Mouse (Mus musculus): ENCODE measurements at regions not wholly inside any gene's neighbourhood (a gene's known extent, or its start where the extent isn't known, plus 50 kb on each side); places are given as distances from the start of the nearest gene placed in this dataset.

DNA sequence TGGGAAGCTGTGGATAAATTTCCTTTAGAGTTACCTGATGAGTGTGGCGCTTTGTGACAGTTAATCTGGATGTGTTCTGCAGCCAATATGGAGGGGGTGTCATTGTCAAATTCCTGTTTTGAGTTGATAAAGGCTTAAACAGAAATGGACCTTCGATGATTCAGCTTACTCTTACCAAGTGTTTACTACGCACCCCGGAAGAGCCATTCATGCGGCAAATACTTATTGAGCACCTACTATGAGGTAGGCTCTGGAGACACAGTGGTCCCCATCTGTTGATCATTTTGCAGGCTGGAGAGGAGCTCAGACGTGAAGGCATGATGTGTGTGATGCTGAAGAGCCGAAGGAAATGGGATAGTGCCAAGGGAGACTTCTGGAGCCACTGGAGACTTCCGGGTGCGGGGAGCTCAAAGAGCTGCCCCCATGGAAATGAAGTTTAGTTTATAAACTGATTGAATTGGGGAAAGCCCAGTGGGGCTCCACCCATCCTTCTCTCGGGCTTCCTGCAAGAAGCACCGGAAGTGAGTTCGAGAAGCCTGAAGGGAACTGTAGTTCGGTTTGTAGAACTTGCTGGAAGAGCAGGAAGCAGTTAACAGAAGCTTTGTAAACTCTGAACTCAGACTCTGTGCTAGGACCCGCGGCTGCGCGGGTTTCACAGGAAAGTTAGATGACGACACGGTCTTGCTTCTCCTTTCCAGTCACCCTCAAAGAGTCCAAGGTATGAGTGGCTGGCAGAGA, 187.7 kb downstream of the Katnal1 start:
- no peak for DNase-seq

DNA sequence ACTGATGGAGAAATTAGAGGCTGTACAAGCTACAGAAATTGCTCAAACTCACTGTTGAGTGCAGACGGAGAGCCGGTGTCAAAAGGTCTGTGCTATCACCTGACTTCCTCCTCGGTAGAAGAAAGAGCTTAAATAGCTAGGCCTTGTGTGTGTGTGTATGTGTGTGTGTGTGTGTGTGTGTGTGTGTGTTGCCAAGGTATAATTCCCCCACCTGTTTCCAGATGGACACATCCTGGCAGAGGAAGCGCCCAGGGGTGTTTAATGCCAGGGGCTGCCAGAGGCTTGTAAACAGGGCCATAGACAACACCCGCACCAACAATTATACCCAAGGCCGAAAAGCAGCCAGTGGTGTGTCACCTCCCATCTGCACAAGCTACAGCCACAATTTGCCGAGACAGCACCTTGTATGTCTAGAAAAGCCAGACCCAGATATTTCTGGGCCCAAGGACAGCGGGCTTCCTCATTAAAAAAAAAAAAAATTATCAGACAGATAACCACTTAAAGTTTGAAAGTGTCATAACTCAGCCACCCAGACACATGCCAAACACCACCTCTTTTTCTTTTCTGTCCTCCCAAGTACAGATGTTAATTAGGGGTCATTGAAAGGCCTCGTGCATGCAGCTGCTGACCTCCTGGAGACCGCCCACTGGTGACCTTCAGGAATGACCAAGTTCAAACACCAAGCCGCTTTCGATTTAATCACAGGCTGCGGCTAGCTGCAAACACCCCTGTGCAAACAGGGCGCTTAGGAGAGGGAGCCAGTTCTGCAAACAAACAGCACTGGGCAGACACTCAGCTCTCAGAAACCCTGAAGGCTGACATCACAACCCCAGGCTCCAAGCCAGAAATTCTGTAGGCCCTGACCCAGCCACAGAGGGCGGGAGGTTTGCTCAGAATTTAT, 188.0 kb upstream of the Ubl3 start:
- peak; percentile 54 to 58 for DNase-seq

DNA sequence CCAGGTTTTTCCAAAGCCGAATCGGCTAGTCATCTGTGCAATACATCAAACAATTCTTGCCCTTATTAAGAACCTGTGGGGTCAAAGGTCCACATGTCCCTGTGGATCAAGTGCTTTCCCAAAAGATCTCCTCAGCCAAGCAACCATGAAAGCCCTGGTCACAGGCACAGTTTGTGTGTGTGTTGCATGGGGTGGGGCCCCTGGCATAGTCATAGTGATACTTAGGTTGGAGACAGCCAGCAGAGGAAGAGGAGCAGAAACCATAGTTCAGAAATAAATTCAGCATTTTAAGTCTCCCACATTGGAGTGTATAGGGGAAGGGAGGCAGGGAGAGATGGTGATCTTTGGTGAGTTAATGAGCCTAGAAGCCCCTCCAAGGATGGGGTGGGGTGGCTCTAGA, 187.1 kb upstream of the Ubl3 start:
- no peak for DNase-seq

DNA sequence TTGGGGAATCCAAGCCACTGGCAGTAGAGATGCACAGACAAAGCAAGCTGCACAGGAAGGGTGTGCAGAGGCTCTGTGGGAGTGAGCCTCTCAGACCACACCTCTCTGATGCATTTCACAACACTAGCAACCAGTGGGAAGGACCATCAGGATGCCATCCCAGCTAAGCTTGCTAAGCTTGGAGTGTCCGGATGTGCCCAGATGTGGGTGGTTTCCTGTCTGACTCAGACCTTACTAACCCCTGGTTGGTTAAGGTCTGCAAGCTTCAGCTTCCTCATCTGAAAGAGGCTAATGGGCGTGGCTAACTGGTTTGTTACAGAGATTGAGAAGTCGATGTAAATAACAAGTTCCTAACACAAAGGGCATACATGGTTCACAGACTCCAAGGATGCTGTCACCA, 186.6 kb upstream of the Ubl3 start:
- no peak for DNase-seq

DNA sequence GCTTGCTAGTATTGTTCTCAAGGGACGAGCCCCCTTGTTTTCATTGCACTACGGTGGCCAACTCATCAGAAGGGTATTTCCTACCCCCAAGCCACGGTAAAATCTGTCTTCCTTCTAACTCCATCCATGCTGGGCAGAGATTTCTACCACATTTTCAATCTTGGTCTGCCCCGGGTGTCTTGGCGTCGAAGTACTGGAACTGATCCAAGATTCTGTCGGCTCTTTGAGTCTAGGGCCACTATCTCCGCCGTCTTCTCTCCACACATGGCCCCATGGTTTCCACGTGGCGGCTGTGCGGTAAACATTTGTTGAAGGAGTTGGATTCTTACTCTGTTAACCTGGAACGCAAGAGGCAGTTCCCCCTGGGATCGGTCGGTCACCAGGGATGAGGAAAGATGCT, 177.0 kb upstream of the Ubl3 start:
- DNase-seq = peak; percentile 70 to 76

DNA sequence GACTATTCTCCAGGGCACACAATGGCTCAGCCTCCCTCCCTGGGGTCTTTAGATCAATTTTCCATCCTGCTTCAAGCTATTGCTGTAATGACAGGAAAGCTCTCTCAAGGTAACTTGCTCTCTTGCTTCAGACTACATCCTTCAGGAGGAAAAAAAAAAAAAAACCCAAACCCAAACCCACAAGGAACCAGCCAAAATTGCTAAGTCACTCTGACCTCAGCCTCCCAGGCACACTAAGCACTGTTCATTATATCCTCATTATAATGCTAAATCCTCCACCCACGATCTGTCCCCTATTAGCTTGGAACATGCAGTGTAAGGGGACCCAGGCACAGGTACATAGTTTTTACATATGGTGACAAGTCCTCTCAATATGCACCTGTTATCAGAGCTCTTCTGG, 175.9 kb upstream of the Ubl3 start:
- DNase-seq = no peak

DNA sequence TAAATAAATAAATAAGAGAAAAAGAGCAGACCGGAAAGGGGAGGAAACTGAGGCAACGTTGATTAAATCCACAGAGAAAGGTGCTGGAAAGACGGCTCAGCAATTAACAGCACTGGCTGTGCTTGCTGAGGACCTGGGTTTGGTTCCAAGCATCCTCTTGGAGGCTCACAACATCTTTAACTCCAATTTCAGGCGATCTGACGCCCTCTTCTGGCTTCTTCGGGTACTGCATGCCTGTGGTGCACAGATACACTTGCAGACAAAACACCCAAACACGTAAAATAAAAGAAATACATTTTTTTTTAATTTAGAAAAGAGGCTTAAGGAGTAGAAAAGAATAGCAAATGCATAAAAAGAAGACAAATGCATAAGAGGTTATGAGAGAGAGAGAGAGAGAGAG, 173.9 kb upstream of the Ubl3 start:
- DNase-seq = no peak

DNA sequence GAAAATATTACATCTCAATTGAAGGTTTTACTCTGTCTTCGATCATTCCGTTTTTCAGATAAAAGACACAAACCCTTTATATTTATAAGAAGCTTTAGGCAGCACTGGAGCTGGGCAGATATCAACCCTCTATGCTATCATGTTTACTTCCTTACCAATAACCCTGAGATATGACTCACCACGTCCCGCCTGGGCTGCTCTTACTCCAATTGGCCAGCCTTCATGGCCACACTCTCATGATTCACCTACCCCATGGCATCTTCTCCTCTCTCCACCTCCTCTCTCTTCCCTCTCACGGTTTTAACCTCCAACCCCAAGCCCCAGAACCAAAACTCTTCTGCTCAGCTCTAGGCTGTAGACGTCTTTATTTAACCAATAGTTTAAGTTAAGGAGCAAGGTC, 171.9 kb upstream of the Ubl3 start:
- no peak for DNase-seq

DNA sequence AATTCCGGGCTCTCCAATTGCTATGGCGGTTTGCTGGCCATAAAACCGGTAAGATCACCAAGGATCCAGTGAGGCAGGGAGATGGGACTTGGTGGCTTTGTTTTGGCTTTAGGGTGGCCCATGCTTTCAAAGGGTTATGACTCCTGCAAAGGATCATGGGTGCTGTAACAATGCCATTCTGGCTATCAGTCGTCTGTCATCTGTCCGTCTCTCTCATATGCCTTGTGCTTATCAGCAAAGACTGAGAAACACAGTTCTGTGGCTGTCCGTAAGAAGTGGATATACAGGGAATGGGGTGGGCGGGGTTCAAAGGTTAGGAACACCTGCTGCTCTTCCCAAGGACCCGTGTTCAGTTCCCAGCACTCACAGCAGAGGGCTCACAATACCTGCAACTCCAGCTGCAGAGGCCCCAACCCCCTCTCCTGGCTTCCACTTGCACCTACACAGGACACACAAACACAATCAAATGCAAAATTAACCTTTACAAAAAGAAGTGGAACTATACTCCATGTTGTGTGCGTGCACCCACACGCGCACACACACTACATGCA, 171.2 kb upstream of the Ubl3 start:
- no peak for DNase-seq

DNA sequence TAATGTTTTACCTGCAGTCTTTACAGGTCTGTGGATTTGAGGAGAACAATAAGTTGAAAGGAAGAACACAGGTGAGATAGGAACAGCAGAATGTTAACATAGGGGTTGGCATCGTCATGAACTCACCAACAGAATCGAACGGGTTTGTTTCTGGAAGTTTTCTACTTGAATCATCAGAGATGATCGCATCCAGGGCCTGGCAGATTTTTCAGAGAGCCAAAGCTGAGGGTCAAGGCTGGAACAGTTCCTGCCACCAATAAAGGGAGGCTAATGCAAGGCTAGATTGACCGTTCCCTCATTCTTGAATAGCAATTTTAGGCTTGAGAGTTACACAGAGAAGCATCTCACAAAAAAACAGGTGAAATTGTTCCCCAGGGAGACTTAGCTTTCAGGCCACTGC, 168.0 kb upstream of the Ubl3 start:
- no peak for DNase-seq

DNA sequence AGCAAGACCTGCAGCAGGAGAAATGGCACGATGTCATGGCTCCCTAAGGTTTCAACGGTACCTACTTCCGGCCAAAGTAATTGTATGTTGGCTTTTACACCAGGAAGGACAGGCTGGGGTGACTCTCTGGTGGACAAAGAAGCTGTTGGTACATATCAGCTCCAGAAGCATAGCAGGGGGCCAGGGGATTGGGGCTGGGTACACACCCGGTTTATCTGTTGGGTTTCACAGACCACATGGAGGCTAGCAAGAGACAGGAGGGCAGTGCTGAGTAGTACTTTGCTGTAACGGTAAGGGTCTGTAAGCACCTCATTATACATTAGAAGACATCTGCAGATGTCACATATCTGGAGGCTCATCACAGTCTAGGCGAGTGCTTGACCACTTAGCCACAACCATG, 164.0 kb upstream of the Ubl3 start:
- DNase-seq = no peak

DNA sequence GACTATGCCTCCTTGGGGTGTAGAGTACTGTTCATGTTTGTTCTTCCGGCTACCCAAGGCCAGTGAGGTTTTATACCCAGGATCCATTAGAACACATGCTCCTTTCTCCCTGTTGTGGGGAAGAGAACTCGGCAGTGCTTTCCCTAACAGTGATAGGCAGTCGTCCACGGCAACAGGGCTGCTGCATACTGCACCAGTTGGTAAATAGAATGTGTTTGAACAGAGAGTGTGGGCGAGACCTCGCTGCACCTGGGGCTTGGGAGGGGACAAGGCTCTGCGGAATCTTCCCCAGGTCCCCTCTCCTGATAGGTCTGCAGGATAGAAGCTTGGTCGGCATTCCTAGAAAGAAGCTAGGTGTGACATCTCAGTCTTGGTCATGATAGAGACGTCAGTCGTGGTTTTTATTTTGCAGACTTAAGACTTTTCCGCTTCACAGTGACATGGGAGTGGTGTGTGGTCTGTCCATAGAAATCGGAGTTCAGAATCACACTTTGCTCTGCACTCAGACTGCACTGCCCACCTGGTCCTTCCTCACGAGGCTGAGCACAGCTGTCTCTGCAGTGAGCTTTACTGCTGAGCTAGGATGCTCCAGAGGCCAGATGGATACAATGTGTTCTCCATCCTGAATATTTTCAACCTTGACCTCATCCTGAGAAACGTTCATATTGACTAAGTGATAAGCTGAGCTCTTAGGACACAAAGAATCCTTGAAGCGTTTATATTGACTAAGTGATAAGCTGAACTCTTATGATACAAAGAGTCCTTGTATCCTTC, 162.8 kb upstream of the Ubl3 start:
- no peak for DNase-seq

DNA sequence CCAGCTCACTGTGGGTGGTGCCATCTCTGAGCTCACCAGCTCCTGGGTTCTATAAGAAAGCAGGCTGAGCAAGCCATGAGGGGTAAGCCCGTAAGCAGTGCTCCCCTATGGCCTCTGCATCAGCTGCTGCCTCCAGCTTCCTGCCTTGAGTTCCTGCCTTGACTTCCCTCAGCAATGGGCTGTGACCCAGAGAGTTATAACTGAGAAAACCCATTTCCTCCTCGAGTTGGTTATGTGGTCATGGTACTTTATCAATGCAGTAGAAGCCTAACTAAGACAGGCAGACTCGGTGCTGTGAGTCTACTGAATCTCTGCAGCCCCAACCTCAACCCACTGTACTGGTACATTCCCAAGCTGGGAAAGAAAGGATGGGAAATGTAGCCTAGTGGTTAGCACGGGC, 162.2 kb upstream of the Ubl3 start:
- DNase-seq = no peak

DNA sequence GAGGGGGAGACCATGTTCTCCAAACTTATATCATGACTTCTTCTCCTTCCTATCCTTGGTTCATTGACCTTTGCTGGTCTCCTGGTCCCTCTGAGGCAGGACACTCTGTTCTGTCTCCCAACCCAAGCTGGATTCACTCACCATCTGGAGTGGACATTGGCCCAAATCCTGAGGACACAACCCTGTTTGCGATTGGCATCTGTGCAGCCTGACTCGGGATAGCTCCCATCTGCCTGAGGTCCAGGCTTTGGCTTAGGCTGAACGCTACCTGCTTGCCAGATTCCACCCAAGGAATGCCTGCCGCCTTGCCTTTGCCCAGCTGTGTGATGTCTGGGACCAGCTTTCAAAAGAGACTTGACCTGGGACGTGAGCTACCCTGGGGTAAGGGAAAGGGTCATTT, 161.2 kb upstream of the Ubl3 start:
- peak; percentile 56 to 65 for DNase-seq

DNA sequence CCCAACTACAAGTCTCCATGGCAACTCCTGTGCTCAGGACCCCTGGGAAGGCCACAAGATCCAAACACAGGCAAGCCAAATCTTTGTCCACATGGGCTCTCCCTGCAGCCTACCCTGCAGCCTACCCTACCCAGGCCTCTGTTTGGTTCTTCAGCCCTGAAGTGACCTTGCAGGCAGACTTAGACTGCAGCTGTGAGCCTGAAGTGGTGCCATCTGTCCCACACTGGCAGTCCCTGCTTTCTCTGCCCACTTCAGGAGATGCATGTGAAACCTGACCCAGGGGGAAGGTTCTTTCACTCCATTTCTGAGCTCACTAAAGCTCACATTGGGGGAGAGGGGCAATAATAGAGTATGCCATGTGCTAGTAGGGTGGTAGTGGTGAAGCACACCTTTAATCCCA, 160.4 kb upstream of the Ubl3 start:
- peak in 1 of 2 experiments; percentile 48 for DNase-seq

DNA sequence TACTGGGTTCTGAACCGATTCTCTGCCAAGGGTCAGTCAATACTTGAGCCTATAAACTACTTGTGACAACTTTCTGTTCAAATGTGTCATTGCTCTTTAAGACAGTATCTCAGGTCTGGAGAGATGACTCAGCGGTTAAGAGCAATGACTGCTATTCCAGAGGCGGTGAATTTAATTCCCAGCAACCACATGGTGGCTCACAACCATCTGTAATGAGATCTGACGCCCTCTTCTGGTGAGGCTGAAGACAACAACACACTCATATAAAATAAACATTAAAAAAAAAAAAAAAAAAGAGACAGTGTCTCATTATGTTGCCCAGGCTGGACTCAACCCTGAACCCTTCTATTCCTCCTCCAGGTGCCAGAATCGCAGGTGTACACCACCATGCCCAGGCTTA, 159.0 kb upstream of the Ubl3 start:
- no peak for DNase-seq

DNA sequence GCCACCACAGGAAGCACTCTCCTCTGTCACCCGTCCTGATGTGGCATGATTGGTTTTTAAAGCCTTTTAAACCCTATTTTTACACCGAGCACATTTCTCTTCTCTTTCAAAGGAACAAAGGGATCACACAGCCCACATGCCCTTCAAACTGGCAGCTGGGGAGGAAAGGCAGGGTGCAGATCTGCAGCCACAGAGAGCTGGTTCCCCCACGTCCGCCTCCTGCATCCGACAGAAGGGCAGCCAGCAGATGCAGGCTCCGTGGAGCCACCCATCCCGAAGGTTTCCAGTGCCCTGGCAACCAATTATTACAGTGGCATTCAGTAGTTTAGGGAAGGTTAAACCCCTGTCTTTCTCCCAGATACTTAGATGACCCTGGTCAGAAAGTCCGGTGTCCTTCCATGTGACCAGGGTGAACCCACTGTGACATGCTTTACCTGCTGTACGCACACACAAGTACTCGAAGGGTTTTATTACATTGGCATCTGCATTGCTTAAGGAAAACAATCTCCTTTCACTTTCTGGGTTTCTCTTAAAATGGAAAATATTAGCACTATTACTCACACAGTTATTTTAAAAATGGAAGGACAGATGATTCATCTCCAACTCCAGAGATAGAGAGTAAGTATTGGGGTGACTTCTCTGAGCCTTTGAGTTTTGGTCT, 156.7 kb upstream of the Ubl3 start:
- peak in 1 of 2 experiments; percentile 33 for DNase-seq

DNA sequence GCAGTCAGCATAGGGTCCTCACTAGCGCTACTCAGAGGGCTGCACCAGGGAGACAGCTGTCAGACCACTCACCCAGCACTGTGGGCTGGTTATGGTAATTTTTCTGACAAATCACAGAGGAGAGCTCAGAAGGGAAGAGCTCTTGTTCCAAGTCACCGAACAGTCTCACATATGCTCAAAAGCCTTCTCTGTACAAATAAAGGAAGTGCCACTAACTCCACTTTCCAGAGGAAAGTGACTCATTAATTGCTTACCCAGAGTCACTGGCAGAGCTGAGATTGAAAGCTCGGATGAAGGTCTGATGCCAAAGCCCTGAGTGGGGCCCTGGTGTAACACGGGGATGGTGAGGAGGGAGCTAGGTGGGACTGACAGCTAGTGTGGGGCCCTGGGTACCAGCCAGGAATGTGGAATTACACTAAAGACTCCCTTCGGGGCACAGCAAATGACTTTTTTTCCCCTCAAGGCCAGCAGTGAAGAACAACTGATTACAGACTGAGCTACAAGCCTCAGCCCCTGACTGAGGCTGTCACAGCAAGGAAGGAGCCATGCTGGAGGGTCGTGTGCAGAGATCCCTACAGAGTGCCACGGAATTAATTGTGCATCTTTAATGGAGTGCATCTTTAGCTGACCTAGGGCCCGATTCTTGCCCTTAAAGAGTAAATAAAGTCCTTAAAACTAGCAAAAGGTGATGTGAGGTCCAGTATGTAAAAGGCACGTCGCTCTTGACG, 155.6 kb upstream of the Ubl3 start:
- DNase-seq = peak in 1 of 2 experiments; percentile 63

DNA sequence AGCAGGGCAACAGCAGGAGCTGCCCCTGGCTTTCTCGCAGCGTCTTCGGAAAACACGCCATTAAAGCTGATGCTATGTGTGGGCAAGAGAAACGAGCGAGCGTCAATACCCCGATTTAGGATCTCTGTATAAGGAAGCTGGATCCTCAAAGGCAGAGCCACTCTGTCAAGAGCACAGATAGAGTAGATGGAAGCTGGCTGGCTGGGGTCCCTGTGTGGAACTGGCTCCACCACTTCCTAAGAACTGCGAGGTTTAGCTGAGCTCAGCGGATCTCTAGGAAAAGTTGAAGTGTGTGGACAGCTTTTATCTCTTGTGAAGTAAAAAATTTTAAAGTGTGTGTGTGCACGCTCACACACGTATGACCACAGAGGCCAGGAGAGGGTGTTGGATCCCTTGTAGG, 154.7 kb upstream of the Ubl3 start:
- no peak for DNase-seq

DNA sequence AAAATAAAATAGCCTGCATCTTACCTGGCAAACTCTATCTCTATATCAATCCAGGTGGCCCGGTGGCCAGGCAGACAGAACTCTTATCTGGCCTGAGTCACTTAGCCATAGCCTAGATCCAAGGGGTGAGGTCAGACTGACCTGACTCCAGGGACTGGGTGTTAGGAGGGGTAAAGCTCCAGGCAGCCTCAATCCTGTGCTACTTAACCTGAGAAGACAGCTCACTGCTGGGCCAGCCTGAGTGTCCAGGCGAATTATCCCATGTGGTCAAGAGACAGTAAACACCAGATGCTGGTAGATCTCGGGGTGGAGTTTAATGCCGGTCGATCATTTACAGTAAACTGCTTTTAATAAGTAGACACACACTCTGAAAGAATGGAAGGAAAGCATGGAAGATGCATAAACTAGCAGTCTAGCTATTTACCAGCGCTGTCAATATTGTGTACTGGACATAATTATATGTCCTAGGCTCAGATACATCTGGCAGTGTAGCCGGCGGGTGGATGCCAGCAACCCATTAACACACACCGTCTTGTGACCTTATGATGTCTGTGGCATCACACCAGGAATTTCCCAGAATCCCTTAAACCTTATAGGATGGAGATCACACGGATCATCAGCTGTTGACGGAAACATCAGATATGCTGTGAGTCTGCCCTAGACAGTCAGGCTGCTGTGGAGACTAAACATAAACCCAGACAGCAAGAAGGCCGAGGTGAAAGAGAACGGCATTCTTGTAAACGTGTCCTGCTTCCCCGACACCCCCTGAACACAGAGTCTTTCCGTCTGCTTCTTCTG, 153.9 kb upstream of the Ubl3 start:
- DNase-seq = no peak

DNA sequence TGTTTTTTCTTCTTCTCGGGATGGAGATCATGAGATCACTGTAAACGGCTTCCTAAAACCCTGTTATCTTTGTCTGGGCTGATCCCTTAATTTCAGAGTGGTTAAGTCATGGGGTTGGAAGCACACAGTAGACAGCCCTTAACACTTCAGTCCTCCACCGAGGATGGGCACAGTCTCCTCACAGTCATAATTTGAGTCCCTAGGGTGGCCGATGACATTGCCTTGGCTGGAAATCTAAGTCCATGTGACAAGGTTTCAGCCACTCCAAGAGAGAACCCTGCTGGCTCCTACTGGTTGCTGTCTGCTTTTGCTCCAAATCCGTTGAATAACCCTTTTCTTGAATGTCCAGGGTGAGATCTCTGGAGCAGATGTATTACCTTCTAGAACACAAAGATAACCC, 152.2 kb upstream of the Ubl3 start:
- peak; percentile 65 to 67 for DNase-seq

All from cerebellum, postnatal 10 days (tissue).